Mouse (Mus musculus) monocyte, adult 5-6 weeks (primary cell): ENCODE results near the gene Gaa. TPM values are rescaled to one million over a fixed set of nuclear protein-coding genes. Genes with fewer than 3 reads are reported as not detected.
A peak's percentile ranks its signal among the peaks of the same experiment; 100 is the strongest.
"Not testable (repeated sequence)": the region's sequence is repeated elsewhere in the genome, so short reads cannot be mapped to it uniquely, and the experiment has no call there.

ENCODE experiments used
- ATAC-seq: fragments of 153-309, 156-312 bp; replicated peaks from 2 replicates; pipeline ENCODE4 v1.8.0; 2017; ENCODE audit warnings: mild to moderate bottlenecking; ENCODE audit not compliant: low TSS enrichment, insufficient number of reproducible peaks, severe bottlenecking, poor library complexity, low FRiP score
- total RNA-seq: library from RNA; stranded (forward); fragments of 200-1000, 200-491, 200-594 nt; gene quantifications from 3 replicates; pipeline ENCODE4 v1.2.3, GENCODE M21; 2017

Gene Gaa
- total RNA-seq, 1 experiment from 2014 or later = 12.8 TPM

- ATAC-seq = peak; percentile 73
Measured at GRCm38 (mm10) chr11:119249011-119249410, 18.7 kb upstream of the Gaa start.

- ATAC-seq = no peak
Measured at GRCm38 (mm10) chr11:119250998-119251397, 16.7 kb upstream of the Gaa start.

GRCm38 (mm10) chr11:119252854-119253541 lies 14.7 kb upstream of the Gaa start:
- peak; percentile 49 for ATAC-seq

- not testable (repeated sequence) for ATAC-seq
Measured at GRCm38 (mm10) chr11:119256557-119256956, 11.1 kb upstream of the Gaa start.

GRCm38 (mm10) chr11:119258216-119258571 lies 9.5 kb upstream of the Gaa start:
- ATAC-seq = no peak

GRCm38 (mm10) chr11:119258572-119259322 lies 8.9 kb upstream of the Gaa start:
- ATAC-seq = peak; percentile 57; the same call in 1 of the 2 replicates

GRCm38 (mm10) chr11:119259977-119260376 lies 7.7 kb upstream of the Gaa start:
- ATAC-seq = no peak

GRCm38 (mm10) chr11:119264413-119264812 lies 3.3 kb upstream of the Gaa start:
- no peak for ATAC-seq

GRCm38 (mm10) chr11:119265811-119266210 lies 1.9 kb upstream of the Gaa start:
- ATAC-seq = no peak

GRCm38 (mm10) chr11:119267241-119267674 lies 429 bp upstream of the Gaa start:
- ATAC-seq = no peak

GRCm38 (mm10) chr11:119268557-119269195 lies 989 bp downstream of the Gaa start:
- no peak for ATAC-seq

- not testable (repeated sequence) for ATAC-seq
Measured at GRCm38 (mm10) chr11:119272492-119272891, 4.8 kb downstream of the Gaa start.

GRCm38 (mm10) chr11:119273186-119273930 lies 5.7 kb downstream of the Gaa start:
- no peak for ATAC-seq

- no peak for ATAC-seq
Measured at GRCm38 (mm10) chr11:119281030-119281429, 13.3 kb downstream of the Gaa start.

GRCm38 (mm10) chr11:119285791-119286527 lies 18.3 kb downstream of the Gaa start:
- ATAC-seq = no peak; the same call in 1 of the 2 replicates

- no peak for ATAC-seq
Measured at GRCm38 (mm10) chr11:119287207-119287992, 19.7 kb downstream of the Gaa start.

- not testable (repeated sequence) for ATAC-seq
Measured at GRCm38 (mm10) chr11:119292861-119293260, 25.2 kb downstream of the Gaa start.

GRCm38 (mm10) chr11:119297996-119298395 lies 30.3 kb downstream of the Gaa start:
- ATAC-seq = no peak
